Mouse (Mus musculus): ENCODE measurements around the gene Ctns.
A peak's percentile ranks its signal among the peaks of the same experiment; 100 is the strongest.

Gene Ctns

DNA sequence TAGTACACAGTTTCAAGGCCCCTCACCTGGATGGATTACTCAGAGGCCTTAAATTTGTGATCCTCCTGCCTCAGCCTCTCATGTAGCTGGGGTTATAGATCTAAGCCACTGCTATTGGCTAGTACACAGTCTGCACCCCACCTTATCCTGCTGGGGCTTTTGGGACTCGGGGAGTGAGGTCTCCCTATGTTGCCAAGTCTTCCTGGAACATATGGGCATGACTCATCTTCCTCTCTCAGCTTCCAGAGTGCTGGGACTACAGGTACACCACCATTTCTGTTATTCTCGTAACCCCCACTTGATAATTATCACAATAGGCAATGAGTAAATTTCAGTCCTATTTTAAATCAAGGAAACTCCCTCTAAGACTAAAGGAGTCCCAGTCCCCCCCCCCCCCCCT, 4.4 kb downstream of the Ctns start:
- DNase-seq (ENCODE audit: low spot score), result no peak

DNA sequence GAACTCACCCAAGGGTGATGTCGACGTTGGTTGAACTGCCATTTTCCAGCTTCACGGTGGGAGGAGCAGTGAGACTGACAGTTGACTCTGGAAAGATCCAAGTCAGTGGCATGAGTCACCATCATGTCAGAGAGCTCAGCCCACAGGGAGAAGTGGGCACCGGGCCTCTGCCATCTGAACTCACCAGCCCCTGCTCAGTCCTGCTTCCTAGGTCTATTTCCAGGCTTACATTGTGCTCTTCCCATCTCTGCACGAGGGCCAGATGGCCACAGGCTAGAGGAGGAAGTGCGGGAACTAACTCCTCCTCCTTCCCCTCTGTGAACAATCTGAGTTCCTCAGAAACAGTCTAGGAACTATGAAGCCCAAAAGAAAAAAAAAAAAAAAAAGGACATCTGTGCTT, 5.8 kb downstream of the Ctns start:
- no peak for DNase-seq (ENCODE audit: low spot score)

DNA sequence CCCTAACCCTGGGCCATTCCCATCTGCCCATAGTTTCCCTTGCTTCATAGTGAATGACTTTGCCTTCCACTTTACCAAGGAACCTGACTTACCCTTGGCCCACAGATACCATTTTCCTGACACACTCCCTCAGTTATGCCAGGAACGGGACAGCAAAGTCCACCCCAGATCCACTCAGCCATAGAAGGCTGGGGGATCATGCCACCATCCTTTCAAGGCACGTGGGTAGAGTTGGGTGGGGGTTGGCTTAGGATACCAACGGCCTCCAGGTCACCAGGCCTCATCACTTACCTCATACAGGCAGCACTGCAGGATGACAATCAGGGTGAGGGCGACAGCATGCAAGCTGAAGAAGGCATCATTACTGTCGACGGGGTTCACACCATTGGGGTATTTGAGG, 11.6 kb downstream of the Ctns start:
- DNase-seq (ENCODE audit: low spot score), result no peak

DNA sequence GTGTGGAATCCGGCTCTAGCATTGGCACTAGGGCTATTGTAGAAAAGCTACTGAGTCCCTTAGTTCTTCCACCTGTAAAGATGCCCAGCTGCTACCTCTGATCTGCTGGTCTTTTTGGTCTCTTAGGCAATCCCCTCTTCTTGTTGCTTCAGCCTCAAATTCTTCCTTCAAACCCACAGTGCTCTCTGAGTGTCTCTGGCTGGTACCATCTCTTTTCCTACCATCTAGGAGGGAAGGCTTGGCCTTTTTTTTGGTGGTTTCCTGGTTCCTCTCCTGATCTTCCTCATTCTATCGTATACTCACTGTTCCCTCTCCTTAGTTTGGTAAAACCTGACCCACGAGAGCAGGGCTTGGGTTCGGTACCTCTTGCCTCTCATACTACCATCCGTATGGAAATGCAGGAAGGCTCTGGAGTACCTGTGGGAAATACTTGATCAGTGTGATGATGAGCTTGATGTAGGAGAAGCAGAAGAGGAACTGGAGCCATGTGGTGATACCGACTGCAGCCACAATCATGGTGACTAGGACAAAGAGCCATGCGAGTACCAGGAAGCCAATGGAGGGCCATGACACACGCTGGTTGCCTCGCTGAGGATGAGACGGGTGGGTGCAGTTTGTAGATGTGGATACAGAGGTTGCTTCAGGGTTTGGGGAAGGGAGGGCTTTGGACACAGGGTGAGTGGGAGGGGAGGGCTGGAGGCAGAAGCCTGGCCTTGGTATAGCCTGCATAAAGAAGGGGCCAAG, 12.8 kb downstream of the Ctns start:
- no peak for DNase-seq (ENCODE audit: low spot score)

DNA sequence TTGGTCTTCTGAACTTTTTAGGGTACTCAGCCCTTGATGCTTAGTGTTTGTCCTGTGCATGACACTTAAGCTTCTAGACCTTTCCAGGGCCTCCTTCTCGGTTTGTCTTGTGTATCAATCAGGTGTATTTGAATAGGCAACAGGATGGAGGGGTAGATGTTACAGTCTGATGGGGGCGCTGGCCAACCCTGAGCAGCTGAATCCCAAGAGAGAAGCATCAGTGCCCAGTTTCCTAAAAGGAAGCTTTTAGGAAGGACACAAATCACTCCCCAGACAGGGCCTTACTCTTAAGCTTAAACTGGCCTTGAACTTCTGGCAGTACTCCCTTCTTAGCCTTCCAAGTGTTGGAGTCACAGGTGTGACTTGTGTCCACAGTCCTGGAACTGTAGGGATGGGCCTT, 20.9 kb downstream of the Ctns start:
- no peak for DNase-seq (ENCODE audit: low spot score)

DNA sequence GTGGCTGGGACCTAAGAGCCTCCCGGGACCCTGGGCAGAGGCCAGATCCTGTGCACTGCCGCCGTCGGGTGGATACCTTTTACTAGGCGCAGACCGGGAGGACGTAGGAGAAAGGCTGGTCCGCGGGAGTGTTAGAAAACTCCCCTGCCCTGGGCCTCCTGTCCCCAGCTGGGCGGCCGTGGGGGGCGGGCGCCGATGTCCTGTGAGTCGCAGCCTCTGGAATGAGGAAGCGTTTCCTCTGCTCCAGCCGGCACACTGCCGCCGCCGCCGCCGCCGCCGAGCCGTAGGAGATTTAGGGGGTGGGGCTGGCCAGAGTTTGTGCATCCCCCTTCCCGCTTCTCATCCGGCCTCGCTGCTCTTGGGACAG, 21.4 kb downstream of the Ctns start:
- peak; percentile 73 for DNase-seq (ENCODE audit: low spot score)

DNA sequence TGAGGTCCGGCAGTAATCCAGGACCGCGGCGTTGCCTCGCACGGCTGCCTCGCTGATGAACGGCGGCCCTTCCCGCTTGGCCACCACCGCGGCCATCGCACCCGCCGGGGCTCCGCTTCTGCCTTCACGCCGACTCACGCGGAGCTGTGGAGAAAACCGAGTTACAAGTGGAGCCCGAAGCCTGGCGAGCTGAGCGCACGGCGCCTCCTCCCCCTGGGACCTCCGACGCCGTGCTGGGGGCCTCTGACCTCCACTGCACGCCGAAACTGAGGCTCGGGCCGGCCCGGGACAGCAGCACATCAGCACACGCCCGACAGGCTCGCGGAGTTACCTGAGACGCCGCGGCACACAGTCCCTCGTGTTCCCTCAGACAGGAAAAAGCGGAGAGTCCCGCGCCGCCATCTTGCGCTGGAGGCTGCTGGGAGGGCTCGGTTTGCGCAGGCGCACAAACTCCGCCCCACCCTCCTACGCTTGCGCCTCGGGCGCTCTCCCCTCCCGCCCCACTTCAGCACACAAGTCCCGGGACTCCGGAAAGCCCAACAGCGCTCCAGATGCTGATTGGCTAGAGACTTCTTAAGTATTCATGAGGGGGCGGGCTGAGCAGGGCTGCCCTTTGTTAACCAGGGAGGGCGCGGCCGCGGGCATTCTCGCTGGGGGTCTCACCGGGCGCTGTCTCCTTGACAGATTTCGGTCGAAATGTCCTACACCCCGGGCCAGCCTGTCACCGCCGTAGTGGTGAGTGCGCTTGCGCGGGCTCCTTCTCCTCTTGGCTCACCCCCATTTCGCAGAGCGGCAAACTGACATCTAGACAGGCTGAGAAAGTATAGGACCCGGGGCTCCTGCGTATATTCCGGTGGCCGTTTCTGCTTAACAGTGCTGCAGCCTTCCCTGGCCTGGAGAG, 22.0 kb downstream of the Ctns start, which contains the start of the genes Emc6 and Tax1bp3:
Gene Emc6, minus strand, starts transcription at position 430 of the 901 bp plus-strand sequence.
Gene Tax1bp3, plus strand, starts transcription at position 476 of the 901 bp plus-strand sequence.
- peak; percentile 96 for DNase-seq (ENCODE audit: low spot score)

DNA sequence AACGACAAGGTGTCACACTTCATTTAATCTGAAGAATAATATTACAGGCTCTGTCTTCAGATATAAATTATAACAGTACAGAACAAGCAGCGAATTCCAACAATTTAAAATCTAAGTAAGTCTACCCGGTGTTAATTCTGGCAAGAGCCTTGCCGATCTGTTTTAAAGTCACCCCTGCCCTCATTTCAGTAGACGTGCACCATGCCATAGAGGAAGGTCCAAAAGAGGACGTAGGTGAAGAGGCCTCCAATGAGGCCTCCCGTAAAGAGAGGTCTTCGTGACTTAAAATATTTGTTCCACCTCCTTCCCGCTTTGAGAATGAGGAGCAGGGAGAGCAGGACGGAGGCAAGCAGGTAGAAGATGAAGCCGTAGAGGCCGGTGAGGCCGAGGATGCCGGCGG, 22.7 kb downstream of the Ctns start:
- DNase-seq (ENCODE audit: low spot score), result no peak

DNA sequence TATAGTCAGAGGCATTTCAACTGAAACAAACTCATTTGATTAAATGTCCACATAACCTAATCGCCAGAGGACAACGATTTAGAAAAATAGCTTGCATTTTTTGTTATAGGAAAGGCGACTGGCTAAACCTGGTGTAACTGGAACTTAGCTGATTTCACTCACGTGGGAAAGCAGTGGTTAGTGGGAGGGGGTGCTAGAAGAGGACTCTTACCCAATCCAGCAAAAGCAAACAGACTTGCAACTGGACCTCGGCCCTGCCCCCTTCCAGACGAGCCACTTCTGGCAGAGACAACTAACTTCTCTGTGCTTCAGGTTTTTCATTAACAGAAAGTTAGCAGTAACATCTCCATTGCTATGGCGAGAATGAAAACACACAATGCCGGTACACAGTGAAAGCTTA, 23.2 kb downstream of the Ctns start:
- DNase-seq (ENCODE audit: low spot score), result no peak

DNA sequence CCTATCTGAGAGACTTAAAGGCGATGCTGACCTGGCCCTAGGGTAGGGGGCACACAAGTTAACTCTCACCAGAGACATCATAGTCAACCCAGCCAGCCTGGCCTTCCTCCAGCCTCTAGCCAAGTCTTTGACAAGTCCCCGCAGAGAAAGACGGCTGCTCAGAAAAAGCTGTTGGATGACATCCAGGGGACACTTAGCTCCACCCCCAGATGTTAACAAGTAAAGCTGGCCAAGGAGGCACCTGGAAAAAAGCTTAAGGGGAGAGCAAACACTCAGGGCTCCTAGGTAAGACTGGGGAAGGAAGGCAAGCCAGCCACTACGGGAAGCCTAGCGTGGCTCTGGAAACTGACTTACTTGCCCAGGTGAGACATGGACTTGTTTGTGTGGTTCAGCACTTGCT, 26.7 kb downstream of the Ctns start:
- no peak for DNase-seq (ENCODE audit: low spot score)

DNA sequence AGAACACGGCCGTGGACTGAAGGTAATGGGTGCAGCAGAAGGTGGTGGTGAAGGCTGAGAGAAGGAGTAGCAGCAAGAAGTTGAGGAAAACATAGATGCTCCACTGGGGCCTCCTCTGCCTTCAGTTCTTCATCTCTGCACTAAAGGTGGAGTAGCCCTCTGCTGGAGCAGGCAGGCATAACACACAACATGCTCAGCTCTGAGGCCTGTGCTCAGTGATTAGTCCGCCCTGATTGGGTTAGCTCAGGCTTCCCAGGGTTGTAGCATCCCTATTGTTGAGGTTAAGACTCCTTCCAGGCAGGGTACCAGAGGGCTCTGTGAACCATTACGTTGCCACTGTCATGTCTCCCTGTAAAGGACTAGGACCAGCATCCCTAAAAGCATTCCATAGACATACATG, 29.6 kb downstream of the Ctns start:
- DNase-seq (ENCODE audit: low spot score), result peak; percentile 29

DNA sequence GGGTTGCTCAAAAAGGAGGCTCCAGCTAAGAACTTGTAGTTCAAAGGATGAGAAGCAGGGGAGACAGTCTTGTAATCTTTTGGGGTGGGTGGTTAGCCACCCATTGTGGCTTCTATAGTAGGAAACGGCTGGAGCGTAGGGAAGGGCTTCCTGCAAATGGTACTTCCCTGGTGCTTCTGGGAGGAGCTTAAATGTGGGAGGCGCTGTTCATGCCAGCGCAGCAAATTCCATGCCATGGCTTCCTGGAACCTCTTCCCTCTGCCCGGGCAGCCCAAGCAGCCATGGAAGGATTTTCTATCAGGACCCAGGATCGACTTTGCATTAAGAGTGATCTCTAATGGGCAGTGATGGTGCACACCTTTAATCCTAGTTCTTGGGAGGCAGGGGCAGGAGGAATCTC, 30.3 kb downstream of the Ctns start:
- DNase-seq (ENCODE audit: low spot score), result no peak

DNA sequence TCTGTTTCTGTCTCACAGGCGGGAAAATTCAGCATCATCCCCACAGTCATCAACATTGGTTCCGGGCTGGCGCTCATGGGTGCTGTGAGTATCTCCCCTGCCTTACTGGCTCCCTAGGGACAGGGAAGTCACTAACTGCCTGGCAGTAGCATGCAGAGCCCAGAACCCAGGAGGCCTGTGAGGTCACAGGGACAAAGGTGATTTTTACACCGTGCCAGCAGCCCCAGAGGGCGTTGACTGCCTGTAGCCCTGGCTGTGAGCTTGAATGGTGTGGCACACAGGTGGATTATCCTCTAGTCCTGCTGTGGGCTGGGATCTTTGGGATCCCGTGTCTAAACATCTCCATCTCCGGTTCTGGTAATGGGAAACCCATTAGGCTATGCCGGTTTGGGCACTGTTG, 30.8 kb downstream of the Ctns start:
- no peak for DNase-seq (ENCODE audit: low spot score)

DNA sequence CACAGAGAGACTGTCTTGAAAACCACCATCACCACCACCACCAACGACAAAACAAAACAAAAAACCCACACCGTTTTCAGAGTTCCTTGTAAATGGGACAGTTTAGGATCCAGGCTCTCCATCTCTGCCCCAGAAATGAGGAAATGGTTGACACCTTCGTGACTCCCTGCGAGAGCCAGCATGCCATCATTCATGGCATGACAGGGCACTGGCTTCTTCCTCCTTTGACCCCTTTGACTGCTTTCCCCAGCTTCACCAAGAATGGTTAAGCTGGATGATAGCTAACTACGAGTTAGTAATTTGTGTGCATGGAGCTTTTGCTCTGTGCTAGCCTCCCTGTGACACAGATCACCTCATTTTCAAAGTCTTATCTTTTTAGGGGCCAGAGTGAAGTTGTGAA, 36.6 kb downstream of the Ctns start:
- no peak for DNase-seq (ENCODE audit: low spot score)

DNA sequence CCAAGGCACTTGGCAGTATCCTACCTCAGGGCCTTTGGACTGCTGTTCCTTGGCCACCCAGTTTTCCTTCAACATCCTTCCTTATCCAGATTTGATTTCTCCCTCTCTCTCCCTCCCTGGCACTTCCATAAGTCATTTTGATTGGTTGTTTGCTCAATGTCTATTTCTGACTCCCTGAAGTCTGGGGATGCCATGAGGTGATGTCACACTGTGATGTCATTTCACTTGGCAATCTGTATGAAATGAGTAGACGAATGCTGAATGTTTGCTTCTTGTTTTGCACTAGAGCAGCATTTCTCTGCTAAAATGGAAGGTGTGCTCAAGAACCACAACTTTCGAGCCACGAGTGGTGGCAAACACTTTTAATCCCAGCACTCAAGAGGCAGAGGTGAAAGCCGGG, 37.2 kb downstream of the Ctns start:
- DNase-seq (ENCODE audit: low spot score), result no peak

DNA sequence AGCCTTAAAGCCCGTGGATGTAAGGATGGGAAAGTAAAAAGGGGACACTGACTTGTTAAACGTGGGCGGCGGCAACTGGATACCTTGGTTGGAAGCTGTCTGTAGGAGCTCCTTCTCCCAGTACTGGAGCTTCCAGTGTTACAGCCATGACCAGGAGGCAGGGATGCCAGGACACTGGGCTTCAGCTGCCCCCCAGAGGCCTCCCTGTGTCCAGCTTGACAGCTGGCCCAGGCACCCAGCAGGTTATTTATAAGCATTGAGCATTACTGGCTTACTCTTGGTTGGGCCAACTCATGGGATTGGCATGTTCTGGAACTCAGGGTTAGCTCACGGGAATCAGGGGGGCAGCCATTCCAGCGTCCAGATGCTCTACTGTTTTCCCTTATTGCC, 38.0 kb downstream of the Ctns start:
- no peak for DNase-seq (ENCODE audit: low spot score)

DNA sequence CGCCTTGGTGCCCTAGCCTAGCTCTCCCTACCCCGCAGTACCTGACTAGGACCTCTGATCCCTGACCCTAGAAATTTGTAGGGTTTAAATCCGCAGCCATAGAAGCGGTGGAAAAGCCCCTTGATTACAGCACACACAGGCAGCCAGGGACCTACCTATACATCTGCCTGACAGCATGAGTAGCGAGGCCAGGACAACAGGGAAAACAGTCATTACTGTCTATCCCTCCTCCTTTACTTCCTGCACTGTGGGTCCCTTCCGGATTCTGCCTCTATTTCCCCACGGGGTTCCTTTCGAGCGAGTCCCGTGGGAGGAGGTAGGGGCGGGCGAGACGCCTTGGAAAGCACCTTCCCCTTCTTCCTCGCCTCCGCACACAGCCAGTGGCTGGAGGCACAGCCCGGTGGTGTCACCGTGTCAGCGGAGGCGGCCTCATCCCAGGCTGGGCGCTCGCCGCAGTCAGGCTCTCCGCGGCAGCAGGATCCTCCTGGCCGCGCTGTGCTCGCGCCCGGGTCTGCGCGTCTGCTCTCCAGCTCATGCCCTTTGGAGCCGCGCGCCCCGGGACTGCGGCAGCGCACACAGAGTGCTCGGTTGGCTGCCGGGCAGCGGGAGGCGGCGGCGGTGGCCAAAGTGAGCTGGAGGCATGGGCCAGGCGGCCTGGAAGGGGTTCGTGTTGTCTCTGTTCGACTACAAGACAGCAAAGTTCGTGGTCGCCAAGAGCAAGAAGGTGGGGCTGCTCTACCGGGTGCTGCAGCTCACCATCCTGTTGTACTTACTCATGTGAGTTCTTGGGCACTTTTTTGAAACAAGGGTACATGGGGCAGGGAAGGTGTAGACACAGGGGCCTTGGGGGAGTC, 38.7 kb downstream of the Ctns start, which contains the start of gene P2rx5:
Gene P2rx5, plus strand, starts transcription at position 465 of the 854 bp plus-strand sequence.
- peak; percentile 41 for DNase-seq (ENCODE audit: low spot score)

DNA sequence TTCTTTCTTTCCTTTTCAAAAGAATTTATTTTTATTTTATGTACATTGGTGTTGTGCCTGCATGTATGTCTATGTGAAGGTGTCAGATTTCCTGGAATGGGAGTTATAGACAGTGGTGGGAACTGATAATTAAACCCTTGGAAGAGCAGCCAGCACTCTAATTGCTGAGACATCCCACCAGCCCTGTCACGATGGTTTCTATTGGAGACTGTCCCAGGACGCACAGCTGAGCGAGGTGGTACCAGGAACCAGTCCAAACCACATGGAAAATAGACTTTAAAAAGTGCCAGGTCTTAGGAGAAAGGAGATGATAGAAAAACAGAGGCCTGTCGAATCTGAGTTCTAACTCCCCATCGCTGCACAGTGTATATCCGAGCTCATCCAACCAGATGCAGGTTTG, 43.8 kb downstream of the Ctns start:
- DNase-seq (ENCODE audit: low spot score), result no peak

DNA sequence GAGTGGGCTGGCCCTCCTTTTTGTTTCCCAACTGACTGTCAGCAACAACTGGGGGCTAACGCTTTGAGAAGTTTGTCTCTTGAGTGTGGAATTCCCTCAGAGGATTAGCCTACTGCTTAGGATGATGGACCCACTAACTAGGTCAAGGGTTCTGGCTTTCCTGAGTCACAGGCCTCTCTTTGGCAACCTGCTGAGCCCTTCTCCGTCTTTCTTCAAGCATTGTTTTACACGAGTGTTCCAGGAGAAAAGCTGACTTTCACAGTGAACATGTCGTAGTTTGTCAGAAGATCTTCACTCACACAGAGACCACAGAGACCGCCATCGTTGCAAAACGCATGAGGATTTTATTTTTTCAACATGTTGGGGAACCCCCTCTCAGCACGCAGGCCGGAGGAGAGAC, 50.6 kb downstream of the Ctns start:
- DNase-seq (ENCODE audit: low spot score), result no peak

DNA sequence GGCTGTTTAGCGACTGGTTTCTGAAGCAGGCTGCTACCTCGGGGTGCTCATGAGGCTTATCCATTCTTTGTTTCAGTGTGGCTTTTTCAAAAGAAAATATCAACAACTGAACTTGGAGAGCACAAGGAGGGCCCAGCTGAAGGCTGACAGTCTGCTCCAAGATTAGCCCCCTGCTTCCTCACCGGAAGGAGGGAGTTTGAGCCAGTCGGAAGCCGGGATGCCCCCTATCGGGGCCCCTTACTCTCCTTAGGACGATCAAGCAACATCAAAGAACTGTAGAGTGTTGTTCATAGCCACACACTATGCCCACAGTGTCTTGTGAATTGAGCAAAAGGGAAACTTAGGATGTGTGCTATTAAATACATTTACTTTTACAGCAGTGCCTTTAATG, 51.9 kb downstream of the Ctns start:
- no peak for DNase-seq (ENCODE audit: low spot score)

DNA sequence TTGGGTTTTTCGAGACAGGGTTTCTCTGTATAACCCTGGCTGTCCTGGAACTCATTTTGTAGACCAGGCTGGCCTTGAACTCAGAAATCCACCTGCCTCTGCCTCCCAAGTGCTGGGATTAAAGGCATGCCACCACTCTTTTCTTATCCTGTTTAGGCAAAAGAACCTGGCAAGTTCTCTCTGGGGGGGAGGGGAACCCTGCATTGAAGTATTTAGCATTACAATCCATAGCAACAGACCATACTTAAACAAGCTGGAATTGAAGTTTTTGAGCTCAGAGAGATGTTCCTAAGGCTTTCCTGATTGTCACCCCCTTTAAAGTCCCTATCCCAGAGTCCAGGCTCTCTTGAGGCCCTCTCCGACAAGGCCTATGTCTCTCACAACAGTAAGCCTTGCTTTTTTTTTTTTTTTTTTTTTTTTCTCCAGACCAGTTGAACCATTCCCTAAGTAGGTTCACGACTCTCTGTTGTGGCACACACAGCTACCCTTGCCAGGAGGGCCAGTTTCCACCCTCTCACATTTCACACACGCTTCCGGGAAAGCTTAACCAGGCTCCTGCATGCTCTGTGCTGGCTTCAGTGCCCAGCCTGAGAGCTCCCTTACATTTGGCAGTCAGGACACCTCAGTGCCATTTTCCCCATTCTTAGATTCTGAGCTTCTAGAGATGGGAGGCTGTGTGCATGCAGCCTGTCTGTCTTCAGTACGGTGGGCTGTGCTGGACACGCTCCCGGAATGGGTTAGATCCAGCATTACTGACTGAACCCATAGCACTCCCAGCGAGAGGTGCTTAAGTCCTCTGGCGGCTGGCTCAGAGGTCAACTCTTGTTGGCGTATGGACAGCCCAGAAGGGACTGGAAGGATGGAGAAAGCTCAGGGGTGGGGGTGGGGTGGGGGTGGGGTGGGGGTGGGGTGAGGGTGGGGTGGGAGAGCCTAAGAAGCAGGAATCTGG, 52.5 kb downstream of the Ctns start:
- no peak for DNase-seq (ENCODE audit: low spot score)

Measured in ovary, postnatal 36 days (tissue).